Mouse (Mus musculus): ENCODE results near the gene Satb2. TPM values are rescaled to one million over a fixed set of nuclear protein-coding genes. Genes with fewer than 3 reads are reported as not detected.

Satb2 gene
- polyA plus RNA-seq, 1 experiment from 2014 or later: 62.5 TPM

GRCm38 (mm10) chr1:56972251-56972949 lies 6.0 kb downstream of the Satb2 start:
- ATAC-seq (replicated peaks): peak; percentile 72
- no peaks in the 10 kb centered on the region for H3K36me3 ChIP-seq
- peak overlapping the region; percentile 75 for H3K9ac ChIP-seq (replicated peaks)
- peak overlapping the region; percentile 89 for H3K4me3 ChIP-seq
- H3K4me2 ChIP-seq (replicated peaks): peak overlapping the region; percentile 94
- peak overlapping the region; percentile 96 for H3K27ac ChIP-seq (replicated peaks)
- WGBS: under 1% methylated on average over 76 of the region's 83 CpGs
- H3K27me3 ChIP-seq: peaks cover 20% of the 10 kb centered on the region
- no peaks in the 10 kb centered on the region for H3K9me3 ChIP-seq
- H3K4me1 ChIP-seq: peaks cover 51% of the 10 kb centered on the region

DNA sequence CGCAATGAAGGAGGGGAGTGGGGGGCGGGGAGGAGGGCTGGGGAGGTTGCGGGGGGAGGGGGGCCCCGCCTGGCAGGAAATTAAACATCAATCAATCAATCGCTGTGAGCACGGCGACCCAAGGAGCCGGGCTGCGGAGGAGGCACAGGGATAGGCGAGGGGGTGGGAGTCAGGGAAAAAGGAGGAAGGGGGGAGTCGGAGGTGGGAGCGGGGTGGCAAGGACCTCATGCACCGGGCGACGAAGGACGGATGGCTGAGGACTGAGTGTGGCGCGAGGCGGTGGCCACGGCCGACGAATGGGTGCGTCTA lies 6.6 kb downstream of the Satb2 start:
- no peaks in the 10 kb centered on the region for H3K36me3 ChIP-seq
- no peak for ATAC-seq (replicated peaks)
- no peaks in the 10 kb centered on the region for H3K9me3 ChIP-seq
- H3K4me2 ChIP-seq (replicated peaks): peak overlapping the region; percentile 94
- H3K27ac ChIP-seq (replicated peaks): peak overlapping the region; percentile 96
- peak overlapping the region; percentile 75 for H3K9ac ChIP-seq (replicated peaks)
- H3K4me3 ChIP-seq: peak overlapping the region; percentile 89
- peaks cover 20% of the 10 kb centered on the region for H3K27me3 ChIP-seq
- peaks cover 46% of the 10 kb centered on the region for H3K4me1 ChIP-seq
- WGBS: 0% methylated on average over 22 of the region's 23 CpGs

GRCm38 (mm10) chr1:56971441-56971861 lies 7.0 kb downstream of the Satb2 start:
- Histone ChIP-seq H3K4me3 (peak overlapping the region; percentile 89), H3K36me3 (no peaks in the 10 kb centered on the region), H3K4me1 (peaks cover 41% of the 10 kb centered on the region), H3K4me2 (replicated peaks) (peak overlapping the region; percentile 94), H3K9ac (replicated peaks) (peak overlapping the region; percentile 75), H3K27ac (replicated peaks) (peak overlapping the region; percentile 96), H3K9me3 (no peaks in the 10 kb centered on the region), H3K27me3 (peaks cover 17% of the 10 kb centered on the region)
- 0% methylated on average over 29 of the region's 29 CpGs for WGBS
- ATAC-seq (replicated peaks): peak; percentile 5

DNA sequence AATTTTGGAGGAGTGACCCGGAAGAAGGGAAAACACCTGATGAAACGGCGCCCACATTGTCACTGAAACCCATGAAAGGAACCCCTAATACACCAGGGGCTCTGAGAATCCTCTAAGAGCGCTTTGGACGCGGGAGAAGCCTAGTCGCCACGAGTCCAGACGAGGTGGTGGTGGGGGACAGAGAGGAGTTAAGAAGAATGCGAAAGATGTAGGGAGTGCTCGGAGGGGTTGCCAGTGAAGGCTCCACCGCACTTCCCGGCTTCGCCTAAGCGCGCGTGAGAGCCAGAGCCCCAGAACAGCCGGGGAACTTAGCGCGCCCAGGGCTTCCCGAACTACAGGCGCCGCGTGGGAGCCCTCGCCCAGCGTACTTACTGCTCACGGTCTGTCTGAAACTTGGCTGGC lies 7.7 kb downstream of the Satb2 start:
- WGBS: 2% methylated on average over 27 of the region's 27 CpGs
- H3K4me1 ChIP-seq: peaks cover 38% of the 10 kb centered on the region
- ATAC-seq (replicated peaks): no peak
- H3K9me3 ChIP-seq: no peaks in the 10 kb centered on the region
- peak overlapping the region; percentile 89 for H3K4me3 ChIP-seq
- H3K27ac ChIP-seq (replicated peaks): peak overlapping the region; percentile 96
- peak overlapping the region; percentile 75 for H3K9ac ChIP-seq (replicated peaks)
- peak overlapping the region; percentile 94 for H3K4me2 ChIP-seq (replicated peaks)
- H3K36me3 ChIP-seq: no peaks in the 10 kb centered on the region
- H3K27me3 ChIP-seq: peaks cover 12% of the 10 kb centered on the region

- 3% methylated on average over 47 of the region's 47 CpGs for WGBS
- Histone ChIP-seq H3K4me2 (replicated peaks) (peak overlapping the region; percentile 94), H3K36me3 (no peaks in the 10 kb centered on the region), H3K9ac (replicated peaks) (peak overlapping the region; percentile 75), H3K4me3 (peak overlapping the region; percentile 89), H3K4me1 (peaks cover 36% of the 10 kb centered on the region), H3K27me3 (peaks cover 8% of the 10 kb centered on the region; the same call in 1 of the 2 replicates), H3K27ac (replicated peaks) (peak overlapping the region; percentile 96), H3K9me3 (no peaks in the 10 kb centered on the region)
- ATAC-seq (replicated peaks): no peak
Observed at GRCm38 (mm10) chr1:56969364-56970360, 8.8 kb downstream of the Satb2 start.

GRCm38 (mm10) chr1:56965879-56966579 lies 12.4 kb downstream of the Satb2 start:
- H3K4me2 ChIP-seq (replicated peaks): peak overlapping the region; percentile 38
- peak overlapping the region; percentile 28 for H3K4me3 ChIP-seq
- peaks cover 23% of the 10 kb centered on the region for H3K4me1 ChIP-seq
- peak overlapping the region; percentile 33; the same call in 1 of the 2 replicates for H3K9ac ChIP-seq (replicated peaks)
- no peaks in the 10 kb centered on the region for H3K36me3 ChIP-seq
- 51% methylated on average over 3 of the region's 3 CpGs for WGBS
- no peak for ATAC-seq (replicated peaks)
- H3K27ac ChIP-seq (replicated peaks): peak overlapping the region; percentile 65
- no peaks in the 10 kb centered on the region for H3K9me3 ChIP-seq
- peaks cover 8% of the 10 kb centered on the region; the same call in 1 of the 2 replicates for H3K27me3 ChIP-seq

- Histone ChIP-seq H3K4me2 (replicated peaks) (no peak overlapping the region; the same call in 1 of the 2 replicates), H3K4me1 (peaks cover 8% of the 10 kb centered on the region), H3K27me3 (peaks cover 7% of the 10 kb centered on the region; the same call in 1 of the 2 replicates), H3K27ac (replicated peaks) (peak overlapping the region; percentile 54; the same call in 1 of the 2 replicates), H3K9ac (replicated peaks) (peak overlapping the region; percentile 15; the same call in 1 of the 2 replicates), H3K4me3 (peak overlapping the region; percentile 10; the same call in 1 of the 2 replicates), H3K36me3 (no peaks in the 10 kb centered on the region), H3K9me3 (no peaks in the 10 kb centered on the region)
- ATAC-seq (replicated peaks): no peak
- WGBS: 83% methylated on average over 7 of the region's 7 CpGs
Observed at GRCm38 (mm10) chr1:56964493-56964892, 14.0 kb downstream of the Satb2 start.

GRCm38 (mm10) chr1:56963291-56963690 lies 15.2 kb downstream of the Satb2 start:
- WGBS: 63% methylated on average over 4 of the region's 4 CpGs
- Histone ChIP-seq H3K4me2 (replicated peaks) (peak overlapping the region; percentile 6; the same call in 1 of the 2 replicates), H3K9ac (replicated peaks) (0 out of 2 replicates have a peak overlapping the region, but pooled peaks have one; percentile 15), H3K27ac (replicated peaks) (peak overlapping the region; percentile 15; the same call in 1 of the 2 replicates), H3K4me3 (0 out of 2 replicates have a peak overlapping the region, but pooled peaks have one; percentile 3), H3K36me3 (no peaks in the 10 kb centered on the region), H3K27me3 (no peaks in the 10 kb centered on the region), H3K9me3 (no peaks in the 10 kb centered on the region), H3K4me1 (peaks cover 5% of the 10 kb centered on the region)
- ATAC-seq (replicated peaks): no peak

GRCm38 (mm10) chr1:56958996-56959395 lies 19.5 kb downstream of the Satb2 start:
- H3K4me2 ChIP-seq (replicated peaks): no peak overlapping the region
- no peaks in the 10 kb centered on the region for H3K36me3 ChIP-seq
- H3K4me1 ChIP-seq: 0 out of 2 replicates have a peak, but pooled peaks cover 3% of the 10 kb centered on the region
- H3K4me3 ChIP-seq: no peak overlapping the region
- H3K9me3 ChIP-seq: no peaks in the 10 kb centered on the region
- ATAC-seq (replicated peaks): no peak
- H3K27ac ChIP-seq (replicated peaks): no peak overlapping the region
- H3K9ac ChIP-seq (replicated peaks): no peak overlapping the region
- WGBS: 90% methylated on average over 5 of the region's 5 CpGs
- H3K27me3 ChIP-seq: no peaks in the 10 kb centered on the region

GRCm38 (mm10) chr1:56957942-56958341 lies 20.5 kb downstream of the Satb2 start:
- no peak overlapping the region for H3K9ac ChIP-seq (replicated peaks)
- no peaks in the 10 kb centered on the region for H3K9me3 ChIP-seq
- no peaks in the 10 kb centered on the region for H3K27me3 ChIP-seq
- no peaks in the 10 kb centered on the region for H3K36me3 ChIP-seq
- no peak overlapping the region for H3K27ac ChIP-seq (replicated peaks)
- no peak for ATAC-seq (replicated peaks)
- H3K4me2 ChIP-seq (replicated peaks): no peak overlapping the region
- no peaks in the 10 kb centered on the region for H3K4me1 ChIP-seq
- H3K4me3 ChIP-seq: no peak overlapping the region
- WGBS: 86% methylated on average over 7 of the region's 7 CpGs

DNA sequence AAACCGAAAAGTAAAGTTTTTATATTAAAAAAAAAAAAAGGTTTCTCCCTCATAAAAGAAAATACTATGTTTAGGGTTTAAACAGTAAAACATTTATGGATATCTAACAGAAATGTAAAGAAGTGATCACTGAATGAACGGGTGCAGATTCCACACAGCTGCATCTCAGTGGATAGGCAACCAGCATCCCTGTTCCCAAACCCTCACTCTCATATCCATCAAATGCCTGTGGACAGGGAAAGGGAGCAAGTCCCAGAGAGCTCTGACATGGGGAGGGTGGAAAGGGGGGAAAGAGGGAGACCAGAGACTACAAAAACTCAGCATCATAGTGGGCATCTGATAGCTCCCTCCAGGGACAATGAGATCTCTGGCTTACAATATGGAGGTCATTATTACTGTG lies 21.6 kb downstream of the Satb2 start:
- H3K36me3 ChIP-seq: no peaks in the 10 kb centered on the region
- H3K4me1 ChIP-seq: 0 out of 2 replicates have a peak, but pooled peaks cover 2% of the 10 kb centered on the region
- 95% methylated on average over 2 of the region's 2 CpGs for WGBS
- no peak for ATAC-seq (replicated peaks)
- H3K27ac ChIP-seq (replicated peaks): no peak overlapping the region
- H3K9ac ChIP-seq (replicated peaks): no peak overlapping the region
- no peak overlapping the region for H3K4me2 ChIP-seq (replicated peaks)
- no peak overlapping the region for H3K4me3 ChIP-seq
- H3K9me3 ChIP-seq: no peaks in the 10 kb centered on the region
- no peaks in the 10 kb centered on the region for H3K27me3 ChIP-seq
